Mouse (Mus musculus): ENCODE results near the gene Olfr457. TPM values are rescaled to one million over a fixed set of nuclear protein-coding genes. Genes with fewer than 3 reads are reported as not detected.
"Not testable (repeated sequence)": the region's sequence is repeated elsewhere in the genome, so short reads cannot be mapped to it uniquely, and the experiment has no call there.

The Olfr457 gene
- not detected in 2 replicates for polyA plus RNA-seq (2012; rRNA removed)

GRCm38 (mm10) chr6:42476235-42476634 is at the start of gene Olfr457:
Gene Olfr457, minus strand, starts transcription at chr6:42476335.
- DNase-seq, result no peak
- TF ChIP-seq POLR2A (IDR thresholded peaks at IDR 0.05; ENCODE audit: borderline replicate concordance, extremely low read depth, low read depth, low read length) (no peak), CTCF (IDR thresholded peaks at IDR 0.05; ENCODE audit: insufficient read depth, low read length) (no peak)

DNA sequence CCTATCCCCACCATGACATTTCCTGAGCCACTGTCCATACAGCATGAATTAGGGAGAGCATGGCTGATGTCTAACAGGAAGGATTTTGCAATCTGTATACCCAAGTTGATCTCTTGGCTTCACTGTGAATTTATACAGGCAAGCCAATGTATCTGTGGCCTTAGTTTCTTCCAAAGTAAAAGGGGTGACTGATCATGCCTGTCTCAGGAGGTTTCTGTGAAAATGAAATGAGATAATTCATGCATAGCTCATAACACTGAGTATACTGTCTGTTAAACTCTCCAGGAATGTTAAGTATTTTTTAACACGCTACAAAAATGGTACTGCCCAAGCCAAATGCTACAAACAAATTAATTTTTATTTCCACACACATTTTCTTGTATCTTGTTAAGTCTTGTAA is 37.3 kb upstream of the Olfr457 start:
- DNase-seq, result no peak
- TF ChIP-seq POLR2A (IDR thresholded peaks at IDR 0.05; ENCODE audit: borderline replicate concordance, extremely low read depth, low read depth, low read length), result no peak
- no peak overlapping the region for H3K4me3 ChIP-seq (replicated peaks; ENCODE audit: extremely low read depth, low read depth, low read length)
- WGBS, result 58% methylated on average over 1 of the region's 1 CpGs
- H3K4me1 ChIP-seq (ENCODE audit: control insufficient read depth, insufficient read depth, low read length), result no peaks in the 10 kb centered on the region; the same call in 1 of the 2 replicates

More at GRCm38 (mm10) chr6:42476235-42476634, at the start of gene Olfr457:
- no peaks in the 10 kb centered on the region for H3K4me1 ChIP-seq (ENCODE audit: control insufficient read depth, insufficient read depth, low read length)
- no peak within 1 kb of the TSS for H3K4me3 ChIP-seq (replicated peaks; ENCODE audit: extremely low read depth, low read depth, low read length)
- 82% methylated on average over 1 of the region's 1 CpGs for WGBS

GRCm38 (mm10) chr6:42509311-42509710 is 33.2 kb upstream of the Olfr457 start:
- TF ChIP-seq POLR2A (IDR thresholded peaks at IDR 0.05; ENCODE audit: borderline replicate concordance, extremely low read depth, low read depth, low read length) (no peak), CTCF (IDR thresholded peaks at IDR 0.05; ENCODE audit: insufficient read depth, low read length) (no peak)
- Histone ChIP-seq H3K4me3 (replicated peaks; ENCODE audit: extremely low read depth, low read depth, low read length) (no peak overlapping the region), H3K4me1 (ENCODE audit: control insufficient read depth, insufficient read depth, low read length) (no peaks in the 10 kb centered on the region; the same call in 1 of the 2 replicates)
- DNase-seq, result no peak

DNA sequence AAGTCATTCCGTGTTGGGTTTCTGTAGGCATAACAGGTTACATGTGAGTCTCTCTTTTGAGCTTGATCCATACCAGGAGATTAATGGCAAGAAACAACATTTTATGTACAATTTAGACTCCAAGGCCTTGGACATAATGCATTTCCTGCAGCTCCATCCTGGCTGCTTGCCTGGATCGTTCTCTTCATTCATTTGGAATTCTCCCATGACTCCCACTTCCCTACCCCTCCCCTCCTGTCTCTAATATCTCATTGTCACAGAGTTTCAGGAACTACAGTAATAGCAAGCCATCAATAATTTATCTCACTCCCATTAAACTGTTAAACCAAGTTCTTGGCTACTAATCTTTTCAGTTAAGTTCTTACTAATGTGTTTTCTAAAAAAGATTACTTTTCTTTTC is 27.3 kb upstream of the Olfr457 start:
- 61% methylated on average over 2 of the region's 2 CpGs for WGBS
- no peak for DNase-seq

GRCm38 (mm10) chr6:42489731-42490130 is 13.6 kb upstream of the Olfr457 start:
- TF ChIP-seq POLR2A (IDR thresholded peaks at IDR 0.05; ENCODE audit: borderline replicate concordance, extremely low read depth, low read depth, low read length) (no peak), CTCF (IDR thresholded peaks at IDR 0.05; ENCODE audit: insufficient read depth, low read length) (no peak)
- WGBS, result 54% methylated on average over 1 of the region's 1 CpGs
- H3K4me1 ChIP-seq (ENCODE audit: control insufficient read depth, insufficient read depth, low read length), result no peaks in the 10 kb centered on the region
- H3K4me3 ChIP-seq (replicated peaks; ENCODE audit: extremely low read depth, low read depth, low read length), result no peak overlapping the region
- no peak for DNase-seq

More for the DNA sequence above, 27.3 kb upstream of the Olfr457 start:
- no peak overlapping the region for H3K4me3 ChIP-seq (replicated peaks; ENCODE audit: extremely low read depth, low read depth, low read length)
- H3K4me1 ChIP-seq (ENCODE audit: control insufficient read depth, insufficient read depth, low read length), result no peaks in the 10 kb centered on the region
- TF ChIP-seq CTCF (IDR thresholded peaks at IDR 0.05; ENCODE audit: insufficient read depth, low read length) (no peak), POLR2A (IDR thresholded peaks at IDR 0.05; ENCODE audit: borderline replicate concordance, extremely low read depth, low read depth, low read length) (no peak)

GRCm38 (mm10) chr6:42487114-42487513 is 11.0 kb upstream of the Olfr457 start, which contains the start of gene Olfr456:
Gene Olfr456, minus strand, starts transcription at chr6:42487214.
- Histone ChIP-seq H3K4me3 (replicated peaks; ENCODE audit: extremely low read depth, low read depth, low read length) (no peak within 1 kb of the TSS), H3K4me1 (ENCODE audit: control insufficient read depth, insufficient read depth, low read length) (no peaks in the 10 kb centered on the region)
- no peak for DNase-seq
- TF ChIP-seq POLR2A (IDR thresholded peaks at IDR 0.05; ENCODE audit: borderline replicate concordance, extremely low read depth, low read depth, low read length) (no peak), CTCF (IDR thresholded peaks at IDR 0.05; ENCODE audit: insufficient read depth, low read length) (no peak)
- 90% methylated on average over 1 of the region's 1 CpGs for WGBS

GRCm38 (mm10) chr6:42484633-42485032 is 8.5 kb upstream of the Olfr457 start:
- H3K4me3 ChIP-seq (replicated peaks; ENCODE audit: extremely low read depth, low read depth, low read length), result no peak overlapping the region
- no peak for TF ChIP-seq CTCF (IDR thresholded peaks at IDR 0.05; ENCODE audit: insufficient read depth, low read length)
- no peak for TF ChIP-seq POLR2A (IDR thresholded peaks at IDR 0.05; ENCODE audit: borderline replicate concordance, extremely low read depth, low read depth, low read length)
- no peaks in the 10 kb centered on the region for H3K4me1 ChIP-seq (ENCODE audit: control insufficient read depth, insufficient read depth, low read length)
- DNase-seq, result no peak

DNA sequence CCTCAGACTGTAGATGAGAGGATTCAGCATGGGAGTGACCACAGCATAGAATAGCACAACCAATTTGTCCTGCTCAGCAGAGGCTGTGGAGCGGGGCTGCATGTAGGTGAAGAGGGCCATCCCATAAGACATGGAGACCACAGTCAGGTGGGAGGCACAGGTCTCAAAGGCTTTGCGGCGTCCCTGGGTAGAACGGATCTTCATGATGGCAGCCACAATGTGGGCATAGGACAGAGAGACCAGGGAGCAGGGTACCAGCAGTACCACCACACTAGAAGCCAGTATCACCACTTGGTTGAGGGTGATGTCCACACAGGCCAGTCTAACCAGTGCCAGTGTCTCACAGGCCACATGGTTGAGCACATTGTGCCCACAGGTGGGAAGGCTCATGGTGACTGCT is 4.8 kb downstream of the Olfr457 start:
- DNase-seq; H3K4me3 ChIP-seq (replicated peaks; ENCODE audit: extremely low read depth, low read depth, low read length); H3K4me1 ChIP-seq (ENCODE audit: control insufficient read depth, insufficient read depth, low read length): not testable (repeated sequence)
- 96% methylated on average over 4 of the region's 4 CpGs for WGBS

- 86% methylated on average over 4 of the region's 4 CpGs for WGBS
- DNase-seq, result no peak
- TF ChIP-seq CTCF (IDR thresholded peaks at IDR 0.05; ENCODE audit: insufficient read depth, low read length), result no peak
- no peak for TF ChIP-seq POLR2A (IDR thresholded peaks at IDR 0.05; ENCODE audit: borderline replicate concordance, extremely low read depth, low read depth, low read length)
- no peak overlapping the region for H3K4me3 ChIP-seq (replicated peaks; ENCODE audit: extremely low read depth, low read depth, low read length)
- no peaks in the 10 kb centered on the region for H3K4me1 ChIP-seq (ENCODE audit: control insufficient read depth, insufficient read depth, low read length)
Measured at GRCm38 (mm10) chr6:42470542-42470941, 5.6 kb downstream of the Olfr457 start.

- WGBS, result 80% methylated on average over 1 of the region's 1 CpGs
Measured at GRCm38 (mm10) chr6:42465096-42465495, 11.0 kb downstream of the Olfr457 start, which contains the start of gene Olfr458. Gene Olfr458, minus strand, starts transcription at chr6:42465196.

More at GRCm38 (mm10) chr6:42465096-42465495, 11.0 kb downstream of the Olfr457 start, which contains the start of gene Olfr458:
- TF ChIP-seq POLR2A (IDR thresholded peaks at IDR 0.05; ENCODE audit: borderline replicate concordance, extremely low read depth, low read depth, low read length) (no peak), CTCF (IDR thresholded peaks at IDR 0.05; ENCODE audit: insufficient read depth, low read length) (no peak)
- Histone ChIP-seq H3K4me3 (replicated peaks; ENCODE audit: extremely low read depth, low read depth, low read length) (no peak within 1 kb of the TSS), H3K4me1 (ENCODE audit: control insufficient read depth, insufficient read depth, low read length) (no peaks in the 10 kb centered on the region)
- DNase-seq, result no peak
